Mouse (Mus musculus) right cerebral cortex, postnatal 25 days (tissue): Measurements from ENCODE around the gene Zmynd11.

Experiments used
- DNase-seq: peaks from one replicate; pipeline ENCODE4 v3.0.0; 2022

The Zmynd11 gene

GRCm38 (mm10) chr13:9713462-9714134, 51.5 kb downstream of the Zmynd11 start:
- DNase-seq, result no peak

- no peak for DNase-seq
Measured at GRCm38 (mm10) chr13:9712971-9713370, 52.2 kb downstream of the Zmynd11 start.

GRCm38 (mm10) chr13:9712409-9712808, 52.7 kb downstream of the Zmynd11 start:
- no peak for DNase-seq

- no peak for DNase-seq
Measured at GRCm38 (mm10) chr13:9708433-9709240, 56.5 kb downstream of the Zmynd11 start.

GRCm38 (mm10) chr13:9706720-9707119, 58.4 kb downstream of the Zmynd11 start:
- no peak for DNase-seq

GRCm38 (mm10) chr13:9702615-9703235, 62.4 kb downstream of the Zmynd11 start:
- DNase-seq, result no peak

GRCm38 (mm10) chr13:9697340-9697739, 67.8 kb downstream of the Zmynd11 start:
- no peak for DNase-seq

GRCm38 (mm10) chr13:9695809-9696208, 69.3 kb downstream of the Zmynd11 start:
- DNase-seq, result no peak

- DNase-seq, result no peak
Measured at GRCm38 (mm10) chr13:9695403-9695802, 69.7 kb downstream of the Zmynd11 start.

GRCm38 (mm10) chr13:9694651-9695050, 70.5 kb downstream of the Zmynd11 start:
- no peak for DNase-seq

GRCm38 (mm10) chr13:9692876-9693275, 72.3 kb downstream of the Zmynd11 start:
- no peak for DNase-seq

- no peak for DNase-seq
Measured at GRCm38 (mm10) chr13:9689366-9689765, 75.8 kb downstream of the Zmynd11 start.

- DNase-seq, result no peak
Measured at GRCm38 (mm10) chr13:9686765-9687164, 78.4 kb downstream of the Zmynd11 start.

GRCm38 (mm10) chr13:9686261-9686660, 78.9 kb downstream of the Zmynd11 start:
- no peak for DNase-seq

- DNase-seq, result no peak
Measured at GRCm38 (mm10) chr13:9684153-9684923, 80.8 kb downstream of the Zmynd11 start.

- DNase-seq, result no peak
Measured at GRCm38 (mm10) chr13:9683280-9683679, 81.8 kb downstream of the Zmynd11 start.

GRCm38 (mm10) chr13:9681492-9681891, 83.6 kb downstream of the Zmynd11 start:
- no peak for DNase-seq

GRCm38 (mm10) chr13:9674126-9674525, 91.0 kb downstream of the Zmynd11 start:
- DNase-seq, result no peak

- DNase-seq, result no peak
Measured at GRCm38 (mm10) chr13:9669246-9669645, 95.9 kb downstream of the Zmynd11 start.

- DNase-seq, result no peak
Measured at GRCm38 (mm10) chr13:9667954-9668496, 97.1 kb downstream of the Zmynd11 start.

GRCm38 (mm10) chr13:9663593-9663992, 101.5 kb downstream of the Zmynd11 start:
- no peak for DNase-seq

GRCm38 (mm10) chr13:9660711-9661110, 104.4 kb downstream of the Zmynd11 start:
- no peak for DNase-seq

- DNase-seq, result no peak
Measured at GRCm38 (mm10) chr13:9656613-9657012, 108.5 kb downstream of the Zmynd11 start.
